Mouse (Mus musculus): ENCODE measurements around the gene Tmem170b. TPM values are rescaled to one million over a fixed set of nuclear protein-coding genes. Genes with fewer than 3 reads are reported as not detected.

Gene Tmem170b
- polyA plus RNA-seq, 1 experiment from 2014 or later = 10.7 TPM

GRCm38 (mm10) chr13:41603921-41604466 lies 1.7 kb upstream of the Tmem170b start:
- H3K27ac ChIP-seq (replicated peaks; ENCODE audit: low read depth, low read length) = no peak overlapping the region
- H3K4me2 ChIP-seq (ENCODE audit: low read depth, severe bottlenecking) = no peak overlapping the region
- no peaks in the 10 kb centered on the region for H3K36me3 ChIP-seq (ENCODE audit: control insufficient read depth, insufficient read depth, low read length)
- no peak overlapping the region for H3K4me3 ChIP-seq (ENCODE audit: low read depth, low read length)
- 78% methylated on average over 5 of the region's 5 CpGs for WGBS
- H3K27me3 ChIP-seq (ENCODE audit: control insufficient read depth, insufficient read depth, low read length) = no peaks in the 10 kb centered on the region; the same call in 1 of the 2 replicates
- no peak overlapping the region for H3K9ac ChIP-seq (ENCODE audit: low read length)
- no peak for DNase-seq (ENCODE audit: low spot score)
- H3K9me3 ChIP-seq (ENCODE audit: control insufficient read depth, low read length) = no peaks in the 10 kb centered on the region
- no peaks in the 10 kb centered on the region for H3K4me1 ChIP-seq (ENCODE audit: control insufficient read depth, insufficient read depth, low read length)
- no peak for ATAC-seq (ENCODE audit: insufficient number of reproducible peaks, low FRiP score, low TSS enrichment, low read depth)

GRCm38 (mm10) chr13:41606081-41607000 lies 634 bp downstream of the Tmem170b start:
- DNase-seq (ENCODE audit: low spot score) = peak; percentile 59
- no peaks in the 10 kb centered on the region for H3K36me3 ChIP-seq (ENCODE audit: control insufficient read depth, insufficient read depth, low read length)
- H3K27ac ChIP-seq (replicated peaks; ENCODE audit: low read depth, low read length) = peak overlapping the region; percentile 42; the same call in 1 of the 2 replicates
- peak; percentile 21; the same call in 1 of the 2 replicates for ATAC-seq (ENCODE audit: insufficient number of reproducible peaks, low FRiP score, low TSS enrichment, low read depth)
- no peaks in the 10 kb centered on the region for H3K4me1 ChIP-seq (ENCODE audit: control insufficient read depth, insufficient read depth, low read length)
- no peaks in the 10 kb centered on the region for H3K9me3 ChIP-seq (ENCODE audit: control insufficient read depth, low read length)
- peak overlapping the region; percentile 85 for H3K4me3 ChIP-seq (ENCODE audit: low read depth, low read length)
- peak overlapping the region; percentile 88 for H3K4me2 ChIP-seq (ENCODE audit: low read depth, severe bottlenecking)
- WGBS = 4% methylated on average over 55 of the region's 67 CpGs
- H3K9ac ChIP-seq (ENCODE audit: low read length) = peak overlapping the region; percentile 81
- no peaks in the 10 kb centered on the region; the same call in 1 of the 2 replicates for H3K27me3 ChIP-seq (ENCODE audit: control insufficient read depth, insufficient read depth, low read length)

- no peak overlapping the region for H3K4me3 ChIP-seq (ENCODE audit: low read depth, low read length)
- 84% methylated on average over 3 of the region's 3 CpGs for WGBS
- H3K9ac ChIP-seq (ENCODE audit: low read length) = no peak overlapping the region
- DNase-seq (ENCODE audit: low spot score) = no peak
- no peaks in the 10 kb centered on the region for H3K4me1 ChIP-seq (ENCODE audit: control insufficient read depth, insufficient read depth, low read length)
- H3K4me2 ChIP-seq (ENCODE audit: low read depth, severe bottlenecking) = no peak overlapping the region
- no peaks in the 10 kb centered on the region; the same call in 1 of the 2 replicates for H3K27me3 ChIP-seq (ENCODE audit: control insufficient read depth, insufficient read depth, low read length)
- no peak for ATAC-seq (ENCODE audit: insufficient number of reproducible peaks, low FRiP score, low TSS enrichment, low read depth)
- no peaks in the 10 kb centered on the region for H3K36me3 ChIP-seq (ENCODE audit: control insufficient read depth, insufficient read depth, low read length)
- no peak overlapping the region for H3K27ac ChIP-seq (replicated peaks; ENCODE audit: low read depth, low read length)
- no peaks in the 10 kb centered on the region for H3K9me3 ChIP-seq (ENCODE audit: control insufficient read depth, low read length)
These were observed 1.9 kb downstream of the Tmem170b start for GRCm38 (mm10) chr13:41607589-41607988.

- WGBS = 54% methylated on average over 2 of the region's 2 CpGs
- ATAC-seq (ENCODE audit: insufficient number of reproducible peaks, low FRiP score, low TSS enrichment, low read depth) = no peak
These were observed 2.9 kb downstream of the Tmem170b start for GRCm38 (mm10) chr13:41608559-41608958.

GRCm38 (mm10) chr13:41611046-41611445 lies 5.3 kb downstream of the Tmem170b start:
- WGBS = 95% methylated on average over 1 of the region's 1 CpGs
- H3K36me3 ChIP-seq (ENCODE audit: control insufficient read depth, insufficient read depth, low read length) = no peaks in the 10 kb centered on the region
- no peaks in the 10 kb centered on the region for H3K27me3 ChIP-seq (ENCODE audit: control insufficient read depth, insufficient read depth, low read length)
- ATAC-seq (ENCODE audit: insufficient number of reproducible peaks, low FRiP score, low TSS enrichment, low read depth) (no peak), DNase-seq (ENCODE audit: low spot score) (no peak)
- H3K27ac ChIP-seq (replicated peaks; ENCODE audit: low read depth, low read length) = no peak overlapping the region
- H3K4me2 ChIP-seq (ENCODE audit: low read depth, severe bottlenecking) = no peak overlapping the region
- no peak overlapping the region for H3K4me3 ChIP-seq (ENCODE audit: low read depth, low read length)
- no peaks in the 10 kb centered on the region for H3K4me1 ChIP-seq (ENCODE audit: control insufficient read depth, insufficient read depth, low read length)
- H3K9me3 ChIP-seq (ENCODE audit: control insufficient read depth, low read length) = no peaks in the 10 kb centered on the region
- H3K9ac ChIP-seq (ENCODE audit: low read length) = no peak overlapping the region

More at GRCm38 (mm10) chr13:41608559-41608958, 2.9 kb downstream of the Tmem170b start:
- Histone ChIP-seq H3K4me3 (ENCODE audit: low read depth, low read length) (no peak overlapping the region), H3K27me3 (ENCODE audit: control insufficient read depth, insufficient read depth, low read length) (no peaks in the 10 kb centered on the region; the same call in 1 of the 2 replicates), H3K9me3 (ENCODE audit: control insufficient read depth, low read length) (no peaks in the 10 kb centered on the region), H3K9ac (ENCODE audit: low read length) (no peak overlapping the region), H3K27ac (replicated peaks; ENCODE audit: low read depth, low read length) (no peak overlapping the region), H3K4me1 (ENCODE audit: control insufficient read depth, insufficient read depth, low read length) (no peaks in the 10 kb centered on the region), H3K36me3 (ENCODE audit: control insufficient read depth, insufficient read depth, low read length) (no peaks in the 10 kb centered on the region), H3K4me2 (ENCODE audit: low read depth, severe bottlenecking) (no peak overlapping the region)
- no peak for DNase-seq (ENCODE audit: low spot score)

- WGBS = 85% methylated on average over 2 of the region's 2 CpGs
- no peaks in the 10 kb centered on the region for H3K36me3 ChIP-seq (ENCODE audit: control insufficient read depth, insufficient read depth, low read length)
- no peaks in the 10 kb centered on the region for H3K9me3 ChIP-seq (ENCODE audit: control insufficient read depth, low read length)
- H3K4me3 ChIP-seq (ENCODE audit: low read depth, low read length) = no peak overlapping the region
- no peaks in the 10 kb centered on the region for H3K4me1 ChIP-seq (ENCODE audit: control insufficient read depth, insufficient read depth, low read length)
- DNase-seq (ENCODE audit: low spot score) (no peak), ATAC-seq (ENCODE audit: insufficient number of reproducible peaks, low FRiP score, low TSS enrichment, low read depth) (no peak)
- H3K9ac ChIP-seq (ENCODE audit: low read length) = no peak overlapping the region
- no peaks in the 10 kb centered on the region for H3K27me3 ChIP-seq (ENCODE audit: control insufficient read depth, insufficient read depth, low read length)
- H3K4me2 ChIP-seq (ENCODE audit: low read depth, severe bottlenecking) = no peak overlapping the region
- no peak overlapping the region for H3K27ac ChIP-seq (replicated peaks; ENCODE audit: low read depth, low read length)
These were observed 8.8 kb downstream of the Tmem170b start for GRCm38 (mm10) chr13:41614539-41614938.

- Histone ChIP-seq H3K36me3 (ENCODE audit: control insufficient read depth, insufficient read depth, low read length) (no peaks in the 10 kb centered on the region), H3K27ac (replicated peaks; ENCODE audit: low read depth, low read length) (no peak overlapping the region), H3K4me1 (ENCODE audit: control insufficient read depth, insufficient read depth, low read length) (no peaks in the 10 kb centered on the region), H3K27me3 (ENCODE audit: control insufficient read depth, insufficient read depth, low read length) (no peaks in the 10 kb centered on the region), H3K9ac (ENCODE audit: low read length) (no peak overlapping the region), H3K9me3 (ENCODE audit: control insufficient read depth, low read length) (no peaks in the 10 kb centered on the region), H3K4me3 (ENCODE audit: low read depth, low read length) (no peak overlapping the region), H3K4me2 (ENCODE audit: low read depth, severe bottlenecking) (no peak overlapping the region)
- 57% methylated on average over 5 of the region's 5 CpGs for WGBS
- DNase-seq (ENCODE audit: low spot score) (no peak), ATAC-seq (ENCODE audit: insufficient number of reproducible peaks, low FRiP score, low TSS enrichment, low read depth) (no peak)
These were observed 9.3 kb downstream of the Tmem170b start for GRCm38 (mm10) chr13:41614982-41615381.

GRCm38 (mm10) chr13:41619470-41619869 lies 13.8 kb downstream of the Tmem170b start:
- no peak for ATAC-seq (ENCODE audit: insufficient number of reproducible peaks, low FRiP score, low TSS enrichment, low read depth)
- Histone ChIP-seq H3K27me3 (ENCODE audit: control insufficient read depth, insufficient read depth, low read length) (no peaks in the 10 kb centered on the region), H3K9ac (ENCODE audit: low read length) (no peak overlapping the region), H3K4me1 (ENCODE audit: control insufficient read depth, insufficient read depth, low read length) (no peaks in the 10 kb centered on the region), H3K36me3 (ENCODE audit: control insufficient read depth, insufficient read depth, low read length) (no peaks in the 10 kb centered on the region), H3K4me2 (ENCODE audit: low read depth, severe bottlenecking) (no peak overlapping the region), H3K9me3 (ENCODE audit: control insufficient read depth, low read length) (no peaks in the 10 kb centered on the region), H3K4me3 (ENCODE audit: low read depth, low read length) (no peak overlapping the region), H3K27ac (replicated peaks; ENCODE audit: low read depth, low read length) (no peak overlapping the region)
- 93% methylated on average over 4 of the region's 4 CpGs for WGBS
- no peak for DNase-seq (ENCODE audit: low spot score)
